Mouse (Mus musculus) hindbrain, embryonic 12.5 days (tissue): ENCODE data around the gene Ppp4r1. TPM values are rescaled to one million over a fixed set of nuclear protein-coding genes. Genes with fewer than 3 reads are reported as not detected.

Experiments used
- ATAC-seq: fragments of 200-750 bp; cut with Nextera tagmentation; 2 replicates; pipeline ENCODE4 v1.8.0; 2017; ENCODE audit warnings: moderate TSS enrichment; ENCODE audit not compliant: low FRiP score
- H3K27ac ChIP-seq: fragments of 300-500 bp; sonication (generic); 2 replicates; pipeline ENCODE4 v1.5.1; 2016; ENCODE audit warnings: mild to moderate bottlenecking
- H3K27me3 ChIP-seq: fragments of 300-500 bp; sonication (generic); 2 replicates; pipeline ENCODE4 v1.6.1; 2016; ENCODE audit warnings: mild to moderate bottlenecking
- H3K36me3 ChIP-seq: fragments of 300-500 bp; sonication (generic); 2 replicates; pipeline ENCODE4 v1.6.1; 2016; ENCODE audit warnings: mild to moderate bottlenecking
- H3K4me1 ChIP-seq: fragments of 300-500 bp; sonication (generic); 2 replicates; pipeline ENCODE4 v1.6.1; 2016
- H3K4me2 ChIP-seq: fragments of 300-500 bp; sonication (generic); replicated peaks from 2 replicates; pipeline ENCODE4 v1.6.1; 2016; ENCODE audit warnings: mild to moderate bottlenecking
- H3K4me3 ChIP-seq: fragments of 300-500 bp; sonication (generic); 2 replicates; pipeline ENCODE4 v1.5.1; 2016; ENCODE audit warnings: mild to moderate bottlenecking
- H3K9ac ChIP-seq: fragments of 300-500 bp; sonication (generic); 2 replicates; pipeline ENCODE4 v1.6.1; 2016; ENCODE audit warnings: mild to moderate bottlenecking, moderate library complexity
- H3K9me3 ChIP-seq: fragments of 300-500 bp; sonication (generic); replicated peaks from 2 replicates; pipeline ENCODE4 v1.6.1; 2016; ENCODE audit warnings: mild to moderate bottlenecking
- WGBS: fragments of 180-500 bp; shearing (Covaris S2); methylation state at CpG from one replicate; pipeline ENCODE4 v1.1.7; 2016; 5-methylcytosine and 5-hydroxymethylcytosine counted together
- polyA plus RNA-seq: library from polyadenylated mRNA; unstranded; fragments of >200 nt; fragmentation: Nextera tagmentation; extraction: Ambion mirVana; gene quantifications from 2 replicates; pipeline ENCODE4 v1.2.1, GENCODE M21; 2016

The Ppp4r1 gene
- polyA plus RNA-seq, 1 experiment from 2014 or later = 60.8 TPM

GRCm38 (mm10) chr17:65889476-65889875, 107.1 kb downstream of the Ppp4r1 start:
- WGBS = 87% methylated on average over 5 of the region's 5 CpGs
- H3K27me3 ChIP-seq = no peaks in the 10 kb centered on the region
- ATAC-seq = no peak

More at GRCm38 (mm10) chr17:65889476-65889875, 107.1 kb downstream of the Ppp4r1 start:
- H3K4me1 ChIP-seq = peaks cover 9% of the 10 kb centered on the region
- no peaks in the 10 kb centered on the region for H3K36me3 ChIP-seq
- H3K27ac ChIP-seq = no peak overlapping the region
- H3K9ac ChIP-seq = no peak overlapping the region
- H3K4me2 ChIP-seq = no peak overlapping the region
- no peaks in the 10 kb centered on the region for H3K9me3 ChIP-seq
- no peak overlapping the region for H3K4me3 ChIP-seq

Other genes with a start within 250 kb of the Ppp4r1 start
- 0.13 and 0.27 TPM in 2 replicates for gene Tmem232, start 241.8 kb upstream of the Ppp4r1 start, polyA plus RNA-seq
- 264 and 270 TPM in 2 replicates for gene Vapa, start 169.0 kb upstream of the Ppp4r1 start, polyA plus RNA-seq
- 0.13 and 0.27 TPM in 2 replicates for gene Txndc2, start 140.4 kb upstream of the Ppp4r1 start, polyA plus RNA-seq
- 74.7 and 76.9 TPM in 2 replicates for gene Rab31, start 9.8 kb upstream of the Ppp4r1 start, polyA plus RNA-seq
- gene Ralbp1, start 103.2 kb downstream of the Ppp4r1 start, polyA plus RNA-seq = 49.3 and 50.9 TPM in 2 replicates
- gene Twsg1, start 168.7 kb downstream of the Ppp4r1 start, polyA plus RNA-seq = 100 and 108 TPM in 2 replicates